Mouse (Mus musculus) ES-Bruce4 (cell line): ENCODE measurements around the gene Hic2.

ENCODE experiments used
- CTCF ChIP-seq: IDR thresholded peaks from one replicate; pipeline ENCODE4 v1.8.1; 2011; ENCODE audit warnings: low read depth, low read length
- POLR2A ChIP-seq: IDR thresholded peaks from one replicate; pipeline ENCODE4 v1.8.1; 2011; ENCODE audit warnings: low read length; ENCODE audit not compliant: insufficient read depth

DNA sequence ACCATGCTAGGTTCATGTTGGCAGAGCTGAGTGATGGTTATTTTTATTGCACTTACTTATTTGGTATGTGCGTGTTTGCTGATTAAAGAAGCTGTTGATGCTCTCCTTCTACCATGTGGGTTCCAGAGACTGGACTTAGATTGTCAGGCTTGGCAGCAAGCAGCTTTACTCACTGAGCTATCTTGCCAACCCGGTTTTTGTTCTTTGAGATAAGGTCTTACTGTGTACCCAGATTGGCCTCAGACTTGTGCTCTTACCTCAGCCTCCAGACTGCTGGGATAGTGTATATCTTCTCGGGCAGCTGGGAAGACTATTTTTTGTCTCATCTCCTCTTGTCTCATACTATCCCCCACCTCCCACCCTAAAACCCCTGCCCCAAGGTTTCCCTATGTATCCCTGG, 4.3 kb downstream of the Hic2 start:
- TF ChIP-seq CTCF = no peak
- TF ChIP-seq POLR2A = no peak
